Mouse (Mus musculus): Measurements from ENCODE around the gene Hsd17b13.
"Not testable (repeated sequence)": the region's sequence is repeated elsewhere in the genome, so short reads cannot be mapped to it uniquely, and the experiment has no call there.

The Hsd17b13 gene

GRCm38 (mm10) chr5:103977297-103977696 lies at the start of gene Hsd17b13:
Gene Hsd17b13 (minus strand): TSS chr5:103977410.
- no peak for DNase-seq

GRCm38 (mm10) chr5:104025245-104025854 lies 48.1 kb upstream of the Hsd17b13 start:
- DNase-seq: no peak

DNA sequence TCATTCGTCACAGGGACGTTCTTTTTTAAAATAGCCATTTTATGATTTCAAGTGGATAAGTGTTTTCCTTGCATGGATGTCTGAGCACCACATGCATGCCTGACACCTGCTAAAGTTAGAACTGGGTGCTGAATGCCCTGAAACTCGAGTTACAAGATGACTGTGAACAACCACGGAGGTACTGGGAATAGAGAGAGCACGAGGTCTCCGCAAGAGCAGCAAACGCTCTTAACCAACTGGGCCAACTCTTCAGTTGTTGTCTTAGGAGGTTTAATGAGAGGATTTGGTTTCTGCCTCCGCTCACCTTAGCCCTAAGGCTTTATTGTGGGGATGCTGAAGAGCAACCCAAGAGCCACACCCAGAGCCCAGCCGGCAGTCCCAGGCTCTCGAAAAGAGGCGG lies 47.6 kb upstream of the Hsd17b13 start:
- DNase-seq: no peak

- not testable (repeated sequence) for DNase-seq
These were observed 47.0 kb upstream of the Hsd17b13 start for GRCm38 (mm10) chr5:104024193-104024592.

DNA sequence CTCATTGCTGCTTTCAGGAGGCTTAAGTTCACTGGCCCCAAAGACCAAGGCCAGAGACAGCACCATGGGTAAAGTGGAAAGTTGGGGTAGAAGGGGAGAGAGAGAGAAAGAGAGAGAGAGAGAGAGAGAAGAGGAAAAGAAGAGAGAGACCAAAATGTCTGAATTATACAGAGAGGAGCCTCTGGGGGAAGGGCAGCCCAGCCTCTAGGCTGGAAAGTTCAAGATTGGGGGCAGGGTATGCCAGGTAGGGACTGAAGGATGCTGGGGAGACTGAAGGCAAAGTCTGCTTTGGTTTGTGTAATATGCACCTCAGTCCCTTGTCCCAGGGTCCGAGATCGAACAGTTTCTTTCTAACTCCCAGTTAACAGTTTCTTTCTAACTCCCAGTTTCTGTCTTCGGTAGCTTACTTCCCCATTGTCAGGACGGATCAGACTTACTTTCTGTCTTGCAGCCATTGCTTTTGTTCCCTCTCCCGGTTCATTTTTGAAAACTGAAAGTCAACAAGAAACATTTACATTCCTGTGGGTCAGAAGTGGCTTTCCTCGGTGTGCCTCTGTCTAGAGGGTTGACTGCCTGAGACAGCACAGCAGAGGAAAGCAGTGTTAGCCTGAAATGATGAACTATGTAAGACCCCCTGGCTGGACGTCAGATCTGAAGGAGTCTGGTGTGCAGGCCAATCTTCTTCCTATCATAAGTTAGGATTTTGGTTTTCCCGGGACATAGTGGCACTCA lies 46.2 kb upstream of the Hsd17b13 start:
- DNase-seq: no peak

DNA sequence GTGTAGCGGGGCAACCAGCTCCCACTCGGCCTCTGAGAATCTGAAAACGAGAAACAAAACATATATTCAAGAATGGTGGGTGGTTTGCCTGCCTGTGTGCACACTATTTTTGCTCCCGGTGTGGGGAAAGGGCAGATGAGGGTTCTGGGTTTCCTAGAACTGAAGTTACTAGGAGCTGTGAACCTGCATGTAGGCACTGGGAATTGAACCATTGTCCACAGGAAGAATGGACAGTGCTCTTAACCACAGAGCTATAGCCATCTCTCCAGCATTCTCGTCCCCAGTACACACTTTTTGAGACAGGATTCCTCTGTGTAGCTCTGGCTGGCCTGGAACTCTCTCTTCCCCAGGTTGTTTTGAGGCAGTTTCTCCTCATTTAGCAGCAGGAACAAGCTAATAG lies 45.3 kb upstream of the Hsd17b13 start:
- no peak for DNase-seq

GRCm38 (mm10) chr5:104021597-104022378 lies 44.6 kb upstream of the Hsd17b13 start, which contains the start of gene Hsd17b11:
Gene Hsd17b11 (minus strand): TSS chr5:104021919.
- peak; percentile 93 for DNase-seq

GRCm38 (mm10) chr5:104011419-104011818 lies 34.2 kb upstream of the Hsd17b13 start:
- no peak for DNase-seq

DNA sequence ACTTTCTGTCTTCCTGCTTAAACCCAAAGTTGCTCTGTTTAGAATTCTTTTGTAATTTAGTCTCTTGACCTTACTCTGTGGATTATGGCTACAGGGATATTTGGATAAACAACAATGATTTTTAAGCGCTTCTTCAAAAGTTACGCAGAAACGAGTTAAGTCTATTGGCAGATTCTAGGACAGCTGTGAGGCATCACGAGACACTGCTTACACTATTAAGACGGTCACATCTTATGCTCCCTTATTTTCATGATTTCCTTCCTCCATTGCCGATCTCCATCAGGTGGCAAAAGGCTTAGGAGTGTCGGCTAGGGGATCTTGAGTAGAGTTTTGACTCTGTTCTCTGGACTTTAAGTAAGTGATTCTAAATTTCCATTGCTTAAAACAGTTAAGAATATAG lies 33.1 kb upstream of the Hsd17b13 start:
- DNase-seq: no peak

DNA sequence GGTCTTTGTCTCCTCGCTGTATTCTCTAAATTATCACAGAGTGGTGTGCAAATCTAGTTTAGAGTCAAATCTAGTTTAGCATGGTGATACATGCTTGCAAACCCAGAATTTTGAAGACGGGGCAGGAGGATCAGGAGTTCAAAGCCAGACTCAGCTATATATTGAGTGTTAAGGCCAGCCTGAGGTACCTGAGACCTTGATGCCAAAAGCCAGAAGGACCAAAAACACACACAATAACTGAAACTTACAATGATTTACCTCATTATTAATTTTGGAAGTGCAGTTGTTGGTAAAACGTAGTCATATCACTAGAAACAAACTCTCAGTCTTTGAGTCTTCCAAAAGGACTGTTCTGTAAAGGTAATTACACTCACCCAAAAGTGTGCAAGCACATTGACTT lies 32.2 kb upstream of the Hsd17b13 start:
- DNase-seq: no peak

GRCm38 (mm10) chr5:104007801-104008200 lies 30.6 kb upstream of the Hsd17b13 start:
- no peak for DNase-seq

GRCm38 (mm10) chr5:104006811-104007210 lies 29.6 kb upstream of the Hsd17b13 start:
- DNase-seq: no peak

DNA sequence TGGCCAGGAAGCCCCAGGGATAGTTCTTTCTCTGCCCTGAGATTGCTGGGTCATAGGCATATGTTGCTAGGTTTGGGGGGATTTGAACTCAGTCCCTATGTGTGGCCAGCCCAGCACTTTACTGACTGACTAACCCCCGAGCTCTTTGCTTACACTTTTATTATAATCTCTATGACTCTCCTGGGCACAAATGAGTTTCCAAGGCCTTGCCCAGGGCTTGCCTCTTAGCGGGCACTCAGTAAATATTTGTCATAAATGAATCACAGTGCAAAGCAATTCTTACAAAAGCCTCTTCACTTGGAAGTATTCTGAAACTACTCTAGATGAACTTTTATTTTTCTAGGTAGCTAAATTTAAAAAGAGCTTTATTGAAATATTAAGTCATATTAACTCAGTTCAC lies 26.7 kb upstream of the Hsd17b13 start:
- DNase-seq: no peak

DNA sequence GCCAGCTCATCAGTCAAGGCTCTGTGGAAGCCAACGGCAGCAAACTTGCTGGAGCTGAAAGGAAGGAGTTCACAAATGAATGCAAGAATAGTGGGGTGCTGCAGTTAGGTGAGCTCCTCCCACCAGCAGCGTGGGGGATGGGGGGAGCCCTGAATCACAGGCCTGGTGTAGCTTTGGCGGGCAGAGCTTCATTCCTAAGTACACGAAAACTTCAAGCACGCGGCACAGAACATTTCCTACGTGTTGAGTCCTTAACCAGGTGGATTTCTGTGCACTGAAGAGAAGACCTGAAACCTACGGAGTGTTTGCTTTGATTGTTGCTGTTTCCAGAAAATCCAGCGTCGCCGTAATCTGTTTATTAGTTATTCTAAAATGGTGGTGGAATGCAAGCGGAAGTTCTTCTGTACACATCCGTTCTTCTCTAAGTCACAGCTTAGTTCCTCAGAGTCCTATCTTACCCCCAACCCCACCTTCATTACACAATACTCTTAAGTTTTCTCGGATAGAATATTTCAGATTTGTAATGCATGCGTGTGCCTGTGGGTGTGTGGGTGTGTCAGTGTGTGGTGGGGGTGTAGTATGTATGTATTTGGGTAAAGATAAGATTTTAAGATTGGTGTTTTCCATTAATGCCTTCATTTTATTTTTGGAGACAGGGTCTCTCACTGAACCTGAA lies 26.2 kb upstream of the Hsd17b13 start:
- no peak for DNase-seq

- DNase-seq: no peak
These were observed 25.5 kb upstream of the Hsd17b13 start for GRCm38 (mm10) chr5:104002549-104003255.

DNA sequence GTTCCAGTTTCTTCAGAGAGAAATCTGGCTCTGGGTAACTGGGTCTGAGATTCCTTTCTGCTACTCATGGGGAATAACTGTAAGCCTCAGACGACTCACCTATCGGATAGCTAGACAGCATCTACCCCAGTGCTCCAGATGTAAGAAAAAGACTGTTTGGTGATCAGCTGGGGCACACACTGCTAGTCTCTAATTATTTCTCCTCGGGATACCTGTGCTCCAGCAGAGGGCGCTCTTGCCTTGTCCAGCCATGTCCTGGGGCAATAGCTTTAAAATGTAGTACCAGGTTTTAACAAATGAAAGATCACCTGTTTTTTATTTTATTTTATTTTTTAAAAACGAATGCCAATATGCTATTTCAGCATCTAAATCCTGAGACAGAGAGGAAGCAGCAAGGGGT lies 22.5 kb upstream of the Hsd17b13 start:
- DNase-seq: peak; percentile 86

GRCm38 (mm10) chr5:103998739-103999138 lies 21.5 kb upstream of the Hsd17b13 start:
- no peak for DNase-seq

GRCm38 (mm10) chr5:103995181-103995580 lies 18.0 kb upstream of the Hsd17b13 start:
- DNase-seq: no peak

DNA sequence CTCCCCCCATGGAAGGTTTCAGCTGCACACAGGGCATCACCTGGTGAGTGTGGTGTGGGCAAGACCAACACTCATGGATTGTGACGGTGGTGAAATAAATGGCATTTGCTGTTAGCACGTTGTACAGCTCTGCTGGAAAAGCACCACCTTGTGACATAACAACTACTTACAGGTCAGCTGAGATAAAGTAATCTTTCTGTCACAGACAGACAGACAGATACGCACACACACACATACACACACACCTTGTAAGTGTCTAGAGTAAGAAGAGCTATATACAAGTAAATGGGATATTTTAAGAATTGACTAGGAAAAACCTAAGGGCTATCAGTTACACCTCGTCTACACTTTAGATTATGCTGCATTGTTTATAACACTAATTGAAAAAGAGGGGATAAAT lies 17.5 kb upstream of the Hsd17b13 start:
- no peak for DNase-seq

- no peak for DNase-seq
These were observed 16.4 kb upstream of the Hsd17b13 start for GRCm38 (mm10) chr5:103993601-103994000.

- no peak for DNase-seq
These were observed 15.6 kb upstream of the Hsd17b13 start for GRCm38 (mm10) chr5:103992831-103993230.

All from kidney, postnatal 14 days (tissue).